Mouse (Mus musculus) forebrain, postnatal 0 days (tissue): Measurements from ENCODE around the gene Gpank1. TPM values are rescaled to one million over a fixed set of nuclear protein-coding genes. Genes with fewer than 3 reads are reported as not detected.

ENCODE experiments used
- ATAC-seq: fragments of 200-750 bp; cut with Nextera tagmentation; 2 replicates; pipeline ENCODE4 v1.8.0; 2017; ENCODE audit warnings: mild to moderate bottlenecking, moderate library complexity
- DNase-seq: peaks from one replicate; pipeline ENCODE4 v3.0.0-alpha.2; 2015
- H3K27ac ChIP-seq: fragments of 300-500 bp; sonication (generic); 2 replicates; pipeline ENCODE4 v1.5.1; 2014; ENCODE audit warnings: low read depth, mild to moderate bottlenecking, antibody characterized with exemption, low read length, moderate library complexity, mixed read lengths
- H3K27me3 ChIP-seq: fragments of 300-500 bp; sonication (generic); 2 replicates; pipeline ENCODE4 v1.6.1; 2014; ENCODE audit warnings: mild to moderate bottlenecking, low read length, mixed read lengths; ENCODE audit not compliant: insufficient read depth
- H3K36me3 ChIP-seq: fragments of 300-500 bp; sonication (generic); 2 replicates; pipeline ENCODE4 v1.6.1; 2014; ENCODE audit warnings: mild to moderate bottlenecking, moderate library complexity; ENCODE audit not compliant: insufficient read depth
- H3K4me1 ChIP-seq: fragments of 300-500 bp; sonication (generic); 2 replicates; pipeline ENCODE4 v1.6.1; 2014; ENCODE audit warnings: antibody characterized with exemption; ENCODE audit not compliant: insufficient read depth
- H3K4me2 ChIP-seq: fragments of 300-500 bp; sonication (generic); 2 replicates; pipeline ENCODE4 v1.6.1; 2014; ENCODE audit warnings: low read depth, mild to moderate bottlenecking, moderate library complexity
- H3K4me3 ChIP-seq: fragments of 300-500 bp; sonication (generic); 2 replicates; pipeline ENCODE4 v1.5.1; 2014; ENCODE audit warnings: low read depth, low read length, mixed read lengths
- H3K9ac ChIP-seq: fragments of 300-500 bp; sonication (generic); 2 replicates; pipeline ENCODE4 v1.6.1; 2014; ENCODE audit warnings: mild to moderate bottlenecking
- H3K9me3 ChIP-seq: fragments of 300-500 bp; sonication (generic); 2 replicates; pipeline ENCODE4 v1.6.1; 2016; ENCODE audit warnings: low read length
- CTCF ChIP-seq: sonication (generic); IDR thresholded peaks from 2 replicates; pipeline ENCODE4 v1.5.1; 2016; ENCODE audit warnings: antibody characterized with exemption, control low read depth, low read depth
- WGBS: fragments of 180-500 bp; shearing (Covaris S2); extraction: QIAGEN DNeasy Blood & Tissue Kit; methylation state at CpG from one replicate; pipeline ENCODE4 v1.1.7; 2014; 5-methylcytosine and 5-hydroxymethylcytosine counted together
- polyA plus RNA-seq: library from polyadenylated mRNA; unstranded; fragments of >200 nt; fragmentation: Nextera tagmentation; extraction: Ambion mirVana; gene quantifications from 2 replicates; pipeline ENCODE4 v1.2.1, GENCODE M21; 2015
- total RNA-seq: library from RNA; depleted of rRNA; stranded (reverse); fragments of >200 nt; gene quantifications from 2 replicates; pipeline ENCODE4 v1.2.3, GENCODE M21; 2014

Gpank1 gene
- total and polyA plus RNA-seq, 2 experiments from 2014 or later = 16.9 to 19.7 TPM

DNA sequence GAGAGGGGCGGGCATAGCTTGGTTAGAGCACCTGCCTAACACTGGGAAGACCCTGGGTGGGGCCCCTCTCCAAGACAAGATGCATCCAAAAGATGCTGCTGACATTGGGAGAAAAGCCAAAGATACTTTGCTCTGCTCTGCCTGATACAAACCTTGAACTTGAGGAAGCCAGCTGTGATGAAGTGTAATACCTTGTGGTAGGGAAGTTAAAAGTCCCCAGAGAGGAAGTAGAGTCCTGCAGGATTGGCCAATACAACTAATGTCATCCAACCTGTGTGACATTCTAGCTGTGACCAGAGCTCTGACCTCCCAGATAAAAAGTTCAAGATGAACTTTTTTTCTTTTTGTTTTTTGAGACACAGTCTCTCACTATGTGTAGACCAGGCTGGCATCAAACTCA, 3.8 kb downstream of the Gpank1 start:
- peaks cover 11% of the 10 kb centered on the region for H3K4me1 ChIP-seq
- WGBS = 96% methylated on average over 1 of the region's 1 CpGs
- TF ChIP-seq CTCF = no peak

GRCm38 (mm10) chr17:35125578-35125977, 4.3 kb downstream of the Gpank1 start:
- Histone ChIP-seq H3K9me3 (no peaks in the 10 kb centered on the region), H3K4me3 (peak overlapping the region; percentile 63), H3K27ac (peak overlapping the region; percentile 79; the same call in 1 of the 2 replicates), H3K4me2 (peak overlapping the region; percentile 86), H3K4me1 (peaks cover 11% of the 10 kb centered on the region), H3K9ac (peak overlapping the region; percentile 81), H3K27me3 (no peaks in the 10 kb centered on the region), H3K36me3 (peaks cover 9% of the 10 kb centered on the region; the same call in 1 of the 2 replicates)
- WGBS = 29% methylated on average over 6 of the region's 6 CpGs
- DNase-seq (no peak), ATAC-seq (no peak)
- TF ChIP-seq CTCF = no peak

More for the DNA sequence above, 3.8 kb downstream of the Gpank1 start:
- Histone ChIP-seq H3K9me3 (no peaks in the 10 kb centered on the region), H3K9ac (no peak overlapping the region), H3K4me2 (no peak overlapping the region), H3K36me3 (peaks cover 9% of the 10 kb centered on the region; the same call in 1 of the 2 replicates), H3K27me3 (no peaks in the 10 kb centered on the region), H3K4me3 (no peak overlapping the region), H3K27ac (0 out of 2 replicates have a peak overlapping the region, but pooled peaks have one; percentile 3)
- DNase-seq (no peak), ATAC-seq (no peak)

DNA sequence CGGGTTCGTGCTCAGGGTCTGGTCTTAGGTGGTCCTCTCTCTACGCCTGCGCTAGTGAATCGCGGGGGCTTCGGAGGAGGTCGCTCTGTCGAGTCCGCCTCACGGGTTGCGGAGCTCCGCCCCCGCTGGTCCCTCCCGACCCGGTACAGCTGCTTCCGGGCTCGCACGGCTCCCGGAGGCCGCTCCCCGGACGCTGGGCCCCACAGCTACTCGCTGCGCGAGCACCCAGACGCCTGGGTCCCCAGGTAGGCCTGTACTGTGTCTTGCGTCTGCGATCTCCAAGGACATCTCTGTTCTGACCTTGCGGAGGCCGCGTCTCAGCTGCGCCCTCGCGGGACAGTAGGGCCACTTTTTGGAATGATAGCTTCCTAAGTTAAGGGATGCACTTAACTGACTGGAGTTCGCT, 5.0 kb downstream of the Gpank1 start, which contains the start of gene D17H6S53E:
TSS of gene D17H6S53E (plus strand) at position 168 of the 406 bp plus-strand sequence.
- WGBS = under 1% methylated on average over 36 of the region's 36 CpGs
- Histone ChIP-seq H3K9ac (peak within 1 kb of the TSS; percentile 81), H3K27ac (peak within 1 kb of the TSS; percentile 79), H3K36me3 (peaks cover 9% of the 10 kb centered on the region; the same call in 1 of the 2 replicates), H3K9me3 (no peaks in the 10 kb centered on the region), H3K27me3 (no peaks in the 10 kb centered on the region), H3K4me1 (peaks cover 11% of the 10 kb centered on the region), H3K4me2 (peak within 1 kb of the TSS; percentile 86), H3K4me3 (peak within 1 kb of the TSS; percentile 63)
- peak; percentile 74 for DNase-seq
- peak; percentile 26 for ATAC-seq
- TF ChIP-seq CTCF = no peak

- WGBS = 71% methylated on average over 13 of the region's 13 CpGs
- Histone ChIP-seq H3K27me3 (no peaks in the 10 kb centered on the region), H3K9me3 (no peaks in the 10 kb centered on the region), H3K4me1 (peaks cover 11% of the 10 kb centered on the region), H3K9ac (peak overlapping the region; percentile 81; the same call in 1 of the 2 replicates), H3K4me2 (peak overlapping the region; percentile 86), H3K4me3 (peak overlapping the region; percentile 63), H3K27ac (no peak overlapping the region), H3K36me3 (peaks cover 9% of the 10 kb centered on the region; the same call in 1 of the 2 replicates)
- ATAC-seq (no peak), DNase-seq (no peak)
- no peak for TF ChIP-seq CTCF
Measured at GRCm38 (mm10) chr17:35127017-35127416, 5.8 kb downstream of the Gpank1 start.

DNA sequence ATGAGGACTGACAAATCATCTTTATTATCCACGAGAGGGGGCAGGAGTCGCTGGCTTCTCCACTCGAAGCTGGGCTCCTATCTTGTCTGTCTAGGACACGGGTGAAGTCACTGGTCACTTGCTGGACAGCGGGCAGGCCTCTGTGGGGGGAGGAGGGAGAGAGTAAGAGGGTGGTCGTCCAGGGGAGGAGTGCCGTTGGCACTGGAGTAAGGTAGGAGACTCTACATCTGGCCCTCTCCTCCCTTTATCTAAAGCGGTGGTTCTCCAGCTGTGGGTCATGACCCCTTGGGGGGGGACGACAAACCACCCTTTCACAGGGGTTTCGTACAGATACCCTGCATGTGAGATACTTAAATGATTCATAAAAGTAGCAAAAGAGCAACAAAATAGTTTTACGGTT, 7.7 kb downstream of the Gpank1 start:
- no peak overlapping the region for H3K4me2 ChIP-seq
- H3K27ac ChIP-seq = no peak overlapping the region
- no peaks in the 10 kb centered on the region for H3K27me3 ChIP-seq
- peaks cover 11% of the 10 kb centered on the region for H3K4me1 ChIP-seq
- no peaks in the 10 kb centered on the region for H3K9me3 ChIP-seq
- no peak for TF ChIP-seq CTCF
- DNase-seq (no peak), ATAC-seq (no peak)
- WGBS = 79% methylated on average over 11 of the region's 11 CpGs
- no peak overlapping the region for H3K4me3 ChIP-seq
- peaks cover 9% of the 10 kb centered on the region; the same call in 1 of the 2 replicates for H3K36me3 ChIP-seq
- no peak overlapping the region for H3K9ac ChIP-seq

DNA sequence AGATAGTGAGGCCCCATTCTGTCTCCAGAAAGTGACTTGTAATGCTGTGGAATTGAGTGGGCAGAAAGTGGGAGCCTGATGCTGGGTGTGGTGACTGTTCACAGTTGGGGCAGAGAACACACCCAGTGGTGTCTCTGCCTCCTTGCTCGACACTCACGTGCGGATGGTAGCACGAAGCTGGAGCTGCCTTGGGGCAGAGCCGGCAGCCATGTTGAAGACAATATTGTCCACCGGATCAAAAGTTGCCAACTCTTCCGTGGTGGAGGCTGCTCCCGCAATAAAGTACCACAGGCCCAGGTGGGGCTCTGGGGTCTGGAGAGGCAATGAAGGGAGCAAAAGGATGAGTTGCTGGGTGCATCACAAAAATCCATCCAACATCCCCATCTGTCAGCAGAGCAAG, 9.8 kb downstream of the Gpank1 start:
- WGBS = 90% methylated on average over 8 of the region's 8 CpGs
- H3K4me3 ChIP-seq = no peak overlapping the region
- peaks cover 8% of the 10 kb centered on the region for H3K4me1 ChIP-seq
- H3K9me3 ChIP-seq = no peaks in the 10 kb centered on the region
- no peaks in the 10 kb centered on the region for H3K36me3 ChIP-seq
- no peaks in the 10 kb centered on the region for H3K27me3 ChIP-seq
- H3K9ac ChIP-seq = no peak overlapping the region
- no peak for TF ChIP-seq CTCF
- DNase-seq = no peak
- no peak overlapping the region for H3K4me2 ChIP-seq
- no peak overlapping the region for H3K27ac ChIP-seq
- ATAC-seq = no peak

- DNase-seq = no peak
- no peak within 1 kb of the TSS for H3K4me3 ChIP-seq
- no peaks in the 10 kb centered on the region for H3K9me3 ChIP-seq
- no peak for TF ChIP-seq CTCF
- WGBS = 82% methylated on average over 15 of the region's 15 CpGs
- ATAC-seq = no peak
- no peak within 1 kb of the TSS for H3K27ac ChIP-seq
- no peaks in the 10 kb centered on the region for H3K27me3 ChIP-seq
- H3K9ac ChIP-seq = no peak within 1 kb of the TSS
- H3K4me2 ChIP-seq = no peak within 1 kb of the TSS
- no peaks in the 10 kb centered on the region for H3K36me3 ChIP-seq
- peaks cover 10% of the 10 kb centered on the region for H3K4me1 ChIP-seq
Measured at GRCm38 (mm10) chr17:35131500-35132173, 10.4 kb downstream of the Gpank1 start, which contains the start of gene Apom. TSS of gene Apom (minus strand) at chr17:35132050.
